Mouse (Mus musculus) CD4-positive, CD25-positive, alpha-beta regulatory T cell, adult 2 months (primary cell): ENCODE results near the gene Dao.

ENCODE experiments used
- DNase-seq: peaks from one replicate; pipeline ENCODE4 v3.0.0-alpha.2; 2012; ENCODE audit warnings: low read depth, low spot score

The Dao gene

DNA sequence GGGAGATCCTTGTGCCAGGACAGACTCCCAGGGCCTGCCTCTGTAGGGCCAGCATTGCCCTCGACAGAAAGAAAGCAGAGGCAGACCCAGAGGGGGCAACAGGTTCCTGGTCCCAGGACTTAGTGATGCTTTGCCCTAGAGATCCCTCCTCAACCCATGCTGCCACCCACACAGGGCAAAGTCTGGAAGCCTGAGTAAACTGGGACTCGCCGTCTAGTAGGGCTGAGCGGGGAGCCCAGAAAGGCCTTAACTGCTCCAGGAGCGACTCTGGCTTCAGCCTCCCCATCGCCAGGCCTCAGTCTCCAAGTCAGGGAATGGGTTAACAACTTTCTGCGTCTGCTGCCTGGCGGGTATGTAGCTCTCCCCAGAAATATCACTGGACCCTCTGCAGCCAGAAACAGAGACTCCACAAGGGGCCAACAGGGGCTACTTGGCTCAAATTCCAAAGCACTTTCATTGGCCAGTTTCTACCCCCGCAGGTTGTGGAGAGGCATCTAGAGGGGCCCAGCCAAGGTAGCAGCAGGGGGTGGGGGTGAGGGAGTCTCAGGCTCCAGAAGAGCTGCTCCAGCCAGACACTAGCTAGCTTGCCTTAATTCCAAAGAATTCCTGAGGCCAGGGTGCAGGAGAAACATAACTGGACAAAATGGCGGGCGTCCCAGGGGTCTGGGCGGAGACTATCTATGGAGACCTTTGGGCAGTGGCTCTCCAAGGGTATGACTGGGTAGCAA lies 23.9 kb downstream of the Dao start:
- no peak for DNase-seq

DNA sequence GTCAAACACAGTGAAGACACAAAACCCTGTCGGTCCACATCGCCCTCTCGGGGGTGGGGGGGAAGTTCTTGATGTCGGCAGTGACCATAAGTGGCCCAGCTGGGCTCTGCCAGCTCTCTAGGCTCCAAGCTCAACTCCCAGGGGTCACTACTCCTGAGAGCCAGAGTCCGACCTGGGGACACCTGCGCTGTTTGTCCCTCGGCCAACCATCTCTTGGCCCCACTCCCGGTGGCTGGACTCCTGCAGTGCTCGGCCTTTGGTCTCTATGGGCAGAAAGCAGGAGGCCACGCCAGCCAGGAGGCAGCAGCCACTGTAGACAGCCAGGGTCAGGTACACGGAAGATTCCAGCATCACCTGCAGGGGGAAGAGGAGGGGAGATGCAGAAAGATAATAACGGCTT lies 24.6 kb downstream of the Dao start:
- DNase-seq, result no peak

DNA sequence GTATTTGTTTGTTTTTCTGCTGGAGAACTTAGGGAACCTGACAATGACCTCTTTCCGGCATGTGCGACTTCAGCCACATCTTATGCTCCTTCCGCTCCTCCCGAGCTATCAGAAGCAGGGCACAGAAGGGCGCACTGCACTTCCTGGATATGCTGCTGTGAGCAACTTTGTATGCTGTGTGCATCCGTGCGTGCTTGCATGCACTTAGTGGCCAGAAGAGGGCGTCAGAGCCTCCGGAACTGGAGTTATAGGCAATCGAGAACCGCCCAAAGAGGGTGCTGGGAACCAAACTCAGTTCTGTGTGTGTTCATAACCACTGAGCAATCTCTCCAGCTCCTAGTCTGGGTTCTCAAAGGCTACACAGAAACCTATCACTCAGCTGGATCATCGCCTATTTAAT lies 27.1 kb downstream of the Dao start:
- DNase-seq, result no peak

DNA sequence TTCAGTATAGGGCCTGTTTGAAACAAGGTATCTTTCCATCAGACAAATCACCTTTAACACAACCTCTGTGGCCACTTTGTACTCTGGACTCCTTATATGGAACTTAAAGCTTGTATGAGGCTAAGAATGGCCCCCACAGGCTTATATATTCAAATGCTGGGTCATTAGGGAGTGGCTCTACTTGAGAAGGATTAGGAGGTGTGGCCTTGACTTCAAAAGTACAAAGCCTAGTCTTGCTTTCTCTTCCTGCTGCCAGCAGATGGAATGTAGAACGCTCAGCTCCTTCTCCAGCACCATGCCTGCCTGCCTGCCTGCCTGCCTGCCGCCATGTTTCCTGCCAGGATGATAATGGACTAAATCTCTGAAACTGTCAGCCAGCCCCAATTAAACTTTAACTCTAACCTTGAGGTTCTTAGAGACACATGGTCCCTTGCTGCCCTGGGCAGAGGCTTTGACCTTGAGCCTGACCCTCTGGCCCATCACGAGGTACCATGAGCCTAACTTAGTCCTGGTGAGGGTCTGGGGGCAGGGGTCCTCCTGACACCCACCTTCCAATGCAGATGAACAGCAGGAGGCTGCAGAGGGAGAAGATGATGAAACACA lies 28.8 kb downstream of the Dao start:
- DNase-seq, result no peak

DNA sequence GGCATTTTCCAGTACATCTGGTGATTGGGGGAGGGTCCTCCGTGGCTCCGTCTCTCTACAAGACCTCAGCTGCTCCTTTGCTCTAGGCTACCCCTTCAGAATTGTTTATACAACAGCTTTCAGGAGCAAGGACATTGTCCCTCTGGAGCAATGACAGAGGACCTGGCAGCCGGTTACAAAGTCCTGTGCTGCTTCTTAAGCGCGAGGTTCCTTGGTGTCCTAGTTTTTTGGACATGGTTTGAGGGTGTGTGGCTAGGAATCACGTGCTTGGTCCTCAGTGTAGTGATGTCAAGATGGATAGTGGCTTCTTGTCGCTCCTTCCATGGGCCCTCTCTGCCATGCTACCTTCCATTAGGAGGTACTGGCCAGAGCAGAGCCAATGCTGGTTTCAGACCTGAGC lies 30.9 kb downstream of the Dao start:
- DNase-seq, result no peak

DNA sequence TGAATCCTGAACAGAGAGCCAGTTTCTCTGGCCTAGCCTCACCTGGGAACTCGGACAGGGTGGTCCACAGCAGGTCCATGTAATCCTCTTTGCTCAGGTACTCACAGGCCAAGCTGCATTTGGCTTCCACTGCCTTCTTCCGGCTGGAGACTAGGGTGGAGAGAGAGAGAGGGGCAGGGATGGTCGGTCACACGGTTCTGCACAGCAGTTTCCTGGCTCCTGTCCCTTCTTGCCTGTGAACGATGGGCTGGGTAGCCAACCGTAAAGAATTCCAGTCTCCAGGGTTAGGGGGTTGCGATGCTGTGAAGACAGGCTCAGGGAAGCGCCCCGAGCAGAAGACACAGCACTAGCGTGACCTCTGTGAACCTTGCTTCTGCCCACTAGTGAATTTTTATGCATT lies 31.6 kb downstream of the Dao start:
- DNase-seq, result no peak

DNA sequence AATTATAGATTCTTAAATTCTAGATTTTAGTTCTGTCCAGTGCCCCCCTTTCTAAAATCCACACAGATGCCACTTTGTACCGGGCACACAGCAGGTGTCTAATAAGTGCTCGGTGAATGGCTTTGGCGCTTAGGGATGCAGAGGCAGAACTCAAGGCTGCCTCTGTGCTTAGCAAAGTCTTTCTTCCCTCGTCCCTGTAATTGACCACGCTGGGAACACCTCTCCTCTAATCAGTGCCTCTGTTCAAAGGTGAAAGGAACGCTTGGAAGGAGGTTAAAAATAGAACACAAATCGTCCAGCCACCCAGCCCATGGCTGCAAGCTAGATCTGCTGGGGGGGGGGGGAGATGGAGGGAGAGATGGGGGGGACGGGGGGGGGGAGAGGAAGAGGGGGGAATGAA lies 37.0 kb downstream of the Dao start:
- no peak for DNase-seq

DNA sequence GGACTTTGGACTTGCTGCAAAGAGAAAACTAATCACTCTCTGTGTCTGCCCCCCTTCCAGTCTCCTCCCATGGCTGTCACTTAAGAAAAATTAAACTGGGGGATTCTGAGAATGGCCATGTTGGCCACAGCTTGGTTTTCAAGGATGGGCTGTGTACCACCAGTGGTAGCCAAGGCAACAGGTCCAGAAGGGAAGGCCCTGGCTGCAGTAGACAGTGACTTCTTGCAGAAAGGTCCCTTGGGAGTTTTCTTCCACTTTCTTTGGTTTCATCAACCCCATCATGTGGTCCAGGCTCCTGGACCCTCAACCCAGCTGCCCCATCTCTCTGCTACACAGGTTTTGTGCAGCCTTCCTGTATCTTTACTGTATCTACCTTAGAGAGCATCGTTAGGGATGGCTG lies 37.4 kb downstream of the Dao start:
- DNase-seq, result no peak

DNA sequence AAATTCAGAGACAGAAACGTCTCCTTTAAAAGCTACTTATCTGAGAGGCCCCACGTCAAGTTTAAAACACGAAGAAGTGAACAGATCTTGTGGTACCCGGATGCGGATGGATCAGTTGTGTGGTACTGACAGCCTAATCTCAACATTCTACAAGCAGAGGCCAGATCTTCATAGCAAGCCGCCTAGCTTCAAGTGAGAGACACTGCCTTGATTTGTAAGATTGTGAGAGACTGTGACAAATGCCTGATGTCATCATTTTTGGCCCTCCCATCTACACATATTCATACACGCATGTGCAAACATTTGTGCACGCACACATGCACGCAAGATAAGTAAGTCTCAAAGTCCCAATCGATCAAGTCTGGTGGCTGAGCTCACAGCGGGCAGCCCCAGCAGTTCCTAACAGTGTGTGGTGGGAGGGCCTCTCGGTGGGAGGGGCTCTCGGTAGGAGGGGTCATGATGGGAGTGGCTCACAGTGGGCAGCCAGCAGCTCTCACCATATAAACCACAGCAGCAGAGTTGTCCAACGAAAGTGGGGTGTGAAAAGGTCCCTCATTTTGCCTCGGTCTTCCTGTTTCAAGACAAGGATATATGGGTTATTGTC lies 37.9 kb downstream of the Dao start:
- DNase-seq, result peak; percentile 59

DNA sequence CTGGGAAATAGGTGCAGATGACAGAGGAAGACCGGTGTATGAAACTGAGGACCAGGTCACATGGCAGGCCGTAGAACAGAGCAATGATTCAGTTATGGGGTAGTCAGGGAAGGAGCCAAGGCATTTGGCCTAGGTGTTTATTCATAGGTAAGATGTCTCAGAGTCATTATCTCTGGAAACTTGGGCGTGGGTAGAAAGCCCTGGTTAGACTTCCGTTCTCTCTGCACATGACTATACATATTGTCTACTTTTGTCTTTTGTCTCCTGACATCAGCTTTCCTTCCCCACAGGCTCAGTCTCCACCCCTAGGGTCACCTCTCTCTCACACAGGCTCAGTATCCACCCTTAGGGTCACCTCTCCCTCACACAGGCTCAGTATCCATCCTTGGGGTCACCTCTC lies 40.3 kb downstream of the Dao start:
- peak; percentile 23 for DNase-seq

DNA sequence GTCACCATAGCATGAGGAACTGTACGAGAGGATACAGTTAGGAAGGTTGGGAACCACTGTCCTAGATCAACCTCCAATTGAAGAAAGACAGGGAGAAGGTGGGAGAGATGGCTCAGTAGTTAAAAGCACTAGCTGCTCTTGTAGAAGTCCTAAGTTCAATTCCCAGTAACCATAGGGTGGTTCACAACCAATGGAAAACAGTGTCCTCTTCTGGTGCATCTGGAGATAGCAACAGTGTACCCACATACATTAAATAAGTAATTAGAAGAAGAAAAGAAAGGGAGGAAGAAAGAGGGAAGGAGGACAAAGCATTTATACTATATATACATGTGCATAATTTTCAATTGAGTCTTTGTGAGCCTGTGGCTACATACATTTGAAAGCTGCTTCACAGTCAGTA lies 41.6 kb downstream of the Dao start:
- DNase-seq, result peak; percentile 63

DNA sequence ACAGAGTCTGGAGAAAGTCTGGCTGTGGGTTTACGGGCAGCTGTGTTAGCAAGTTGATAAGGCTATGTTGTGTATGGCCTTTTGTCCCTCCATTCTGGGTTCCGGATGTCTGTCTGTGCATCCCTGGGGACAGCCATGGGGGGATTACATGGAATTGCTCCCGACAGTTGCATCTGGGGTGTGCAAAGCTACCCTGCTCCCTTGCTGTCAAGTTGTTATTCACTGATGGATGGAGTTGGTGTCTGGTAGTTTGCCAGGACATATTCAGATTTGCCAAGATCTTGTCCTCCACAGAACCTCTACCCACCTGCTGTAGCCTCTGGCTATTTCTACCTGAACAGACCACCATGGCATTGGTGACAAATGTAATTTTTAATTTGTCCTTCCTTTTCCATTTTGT lies 42.6 kb downstream of the Dao start:
- DNase-seq, result no peak

DNA sequence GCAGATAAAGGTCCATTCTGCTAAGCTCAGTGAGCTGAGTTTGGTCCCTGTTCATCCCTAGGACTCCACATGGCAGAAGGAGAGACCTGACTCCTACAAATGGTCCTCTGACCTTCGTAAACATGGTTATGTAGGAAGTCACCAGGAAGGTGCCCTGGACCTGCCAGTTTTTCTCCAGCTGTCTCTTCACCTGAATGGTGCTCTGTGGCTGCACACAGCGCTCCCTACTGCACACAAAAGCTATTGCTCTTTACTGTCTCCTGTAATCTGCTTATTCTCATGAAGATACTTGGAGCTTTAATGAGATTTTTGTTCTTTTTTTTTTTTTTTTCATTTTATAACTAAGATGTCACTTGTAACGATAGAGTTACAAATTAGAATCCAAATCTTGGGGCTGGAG lies 43.1 kb downstream of the Dao start:
- peak; percentile 41 for DNase-seq

DNA sequence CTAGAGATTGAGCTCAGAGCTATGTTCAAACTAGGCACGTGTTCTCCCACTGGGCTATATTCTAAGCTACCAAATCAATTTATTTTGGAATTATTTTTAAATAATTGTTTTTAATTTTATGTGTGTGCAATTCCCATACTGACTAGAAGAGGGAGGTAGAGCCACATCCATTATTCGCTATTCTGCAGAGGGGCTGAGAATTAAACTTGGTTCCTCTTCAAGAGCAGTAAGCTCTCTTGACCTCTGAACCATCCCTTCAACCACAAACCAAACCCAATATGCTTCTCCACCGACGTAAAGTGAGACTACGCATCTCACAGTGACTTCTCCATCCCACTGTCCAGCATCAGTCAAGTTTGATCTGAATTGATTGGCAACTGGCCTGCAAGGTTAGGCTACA lies 43.7 kb downstream of the Dao start:
- no peak for DNase-seq

DNA sequence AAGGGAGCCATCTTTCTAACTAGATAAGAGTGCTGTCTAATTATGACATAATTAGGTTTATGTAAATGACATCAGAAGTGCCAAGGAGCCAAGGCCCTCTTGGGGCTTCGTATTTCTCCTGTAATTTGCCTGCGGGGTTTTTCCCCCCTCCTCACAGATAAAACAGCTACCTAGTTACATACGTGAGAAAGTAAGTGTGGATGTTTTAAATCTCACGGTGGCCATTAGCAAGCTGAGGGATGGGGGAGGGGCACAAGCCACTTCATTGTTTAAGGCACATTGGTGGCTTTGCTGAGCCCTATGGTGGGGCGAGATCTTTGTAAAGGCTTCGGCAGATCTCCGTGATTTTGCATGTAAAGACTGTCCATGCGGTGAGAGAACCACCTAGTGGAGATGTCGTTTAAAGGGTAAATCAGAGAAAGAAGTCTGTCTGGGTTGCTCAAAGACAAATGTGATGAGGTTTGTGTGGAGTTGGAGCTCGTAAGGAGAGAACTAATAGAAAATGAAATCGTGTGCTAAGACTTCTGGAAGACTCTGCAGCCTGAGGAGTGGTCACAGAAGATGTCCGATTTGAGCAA lies 45.3 kb downstream of the Dao start:
- DNase-seq, result no peak

DNA sequence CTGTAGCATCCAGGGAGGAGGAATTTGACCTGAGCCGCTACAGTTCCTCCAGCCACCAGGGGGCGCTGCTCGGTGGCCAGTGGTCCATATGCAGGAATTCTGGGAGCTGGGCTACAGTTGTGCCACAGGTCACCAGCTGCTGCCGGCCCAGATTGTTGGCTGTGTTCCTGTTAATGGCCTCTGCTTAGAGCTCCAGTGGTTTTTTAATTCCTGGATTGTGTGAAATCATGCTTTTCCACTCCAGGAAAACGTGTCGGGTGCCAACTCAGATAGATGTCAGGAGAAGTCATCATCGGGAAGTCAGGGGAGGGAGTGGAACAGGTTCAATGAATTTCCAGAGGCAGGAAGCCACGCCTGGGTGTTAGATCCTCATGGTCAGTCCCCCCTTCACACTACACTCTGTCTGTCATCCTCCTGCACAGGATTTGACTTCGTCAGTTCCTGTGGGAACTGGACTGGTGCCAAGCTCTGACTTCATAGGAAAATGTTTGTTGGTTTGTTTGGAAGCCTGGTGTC lies 48.8 kb downstream of the Dao start:
- DNase-seq, result peak; percentile 71

DNA sequence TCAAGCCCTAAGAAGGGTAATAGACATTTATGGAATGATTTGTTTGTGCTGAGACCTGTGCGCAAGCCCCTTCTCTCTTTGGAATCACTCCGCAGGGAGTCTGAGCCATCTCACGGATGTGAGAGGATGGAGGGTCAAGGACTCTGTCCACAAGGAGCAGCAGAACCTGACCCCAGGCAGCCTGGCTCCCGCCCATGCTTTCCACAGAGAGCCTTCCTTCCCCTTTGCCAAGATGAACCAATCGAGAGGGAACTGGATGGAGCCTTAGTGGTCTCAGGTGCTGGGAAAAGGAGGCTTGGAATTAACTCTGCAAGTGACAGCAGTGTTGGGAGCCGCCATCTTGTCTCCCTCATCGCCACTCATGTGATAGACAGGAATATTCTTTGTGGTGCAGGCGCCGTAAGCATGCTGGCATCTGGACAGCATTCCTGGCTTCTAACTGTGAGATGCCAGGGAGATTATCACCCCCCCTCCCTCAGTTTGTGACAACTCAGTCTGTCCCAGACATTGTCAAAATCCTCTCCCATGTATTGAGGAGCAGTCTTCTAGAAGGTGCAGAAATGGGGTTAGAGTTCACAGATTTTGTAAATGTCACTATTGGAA lies 53.7 kb downstream of the Dao start:
- no peak for DNase-seq

DNA sequence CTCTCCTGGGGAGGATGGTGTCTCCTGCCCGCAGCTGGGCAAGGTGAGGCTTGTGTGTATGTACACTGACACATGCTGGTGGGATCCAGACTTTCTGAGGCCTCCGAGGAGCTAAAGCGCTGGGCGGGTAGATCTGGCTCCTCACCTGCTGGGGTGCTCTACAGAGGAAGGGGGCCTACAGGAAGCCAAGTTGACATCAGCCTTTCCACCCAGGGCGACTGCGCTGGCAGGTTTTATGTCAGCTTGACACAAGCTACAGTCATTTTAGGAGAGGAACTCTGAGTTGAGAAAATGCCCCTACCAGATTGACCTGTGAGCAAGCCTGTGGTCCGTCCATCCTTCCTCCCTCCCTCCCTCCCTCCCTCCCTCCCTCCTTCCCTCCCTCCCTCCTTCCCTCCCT lies 58.2 kb downstream of the Dao start:
- peak; percentile 41 for DNase-seq

DNA sequence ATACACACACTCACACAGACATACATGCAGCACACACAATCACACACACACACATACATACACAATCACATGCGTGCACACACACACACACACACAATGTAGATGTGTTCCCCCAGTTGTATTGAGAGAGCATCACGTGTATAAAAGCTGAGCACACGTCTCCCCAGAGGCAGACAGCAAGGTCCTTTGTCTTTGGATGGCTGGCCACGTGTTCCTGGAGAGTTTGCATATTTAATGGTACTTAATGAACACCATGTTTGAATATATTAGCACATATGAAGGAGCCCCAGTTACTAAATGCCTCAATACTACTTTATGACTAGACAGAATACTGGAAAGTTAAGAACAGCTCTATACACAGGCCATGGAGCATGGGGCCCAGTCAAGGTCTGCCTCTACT lies 60.5 kb downstream of the Dao start:
- no peak for DNase-seq

DNA sequence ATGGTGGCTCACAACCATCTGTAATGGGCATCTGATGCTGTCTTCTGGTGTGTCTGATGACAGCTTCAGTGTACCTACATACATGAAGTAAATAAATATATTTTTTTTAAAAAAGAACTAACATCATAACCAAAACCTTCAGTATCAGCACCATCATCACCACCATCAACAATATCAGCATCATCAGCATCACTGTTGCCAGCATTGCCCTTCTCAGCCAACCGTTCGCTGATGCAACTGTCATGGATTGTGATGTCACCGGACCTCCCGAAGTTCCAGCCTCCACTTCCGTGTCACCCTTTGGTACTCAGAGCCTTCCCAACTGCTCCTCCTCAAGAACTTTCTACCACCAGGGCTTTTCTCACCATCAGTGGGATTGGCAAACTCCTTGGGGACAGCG lies 61.7 kb downstream of the Dao start, which contains the start of gene Usp30:
Gene Usp30, plus strand, starts transcription at position 301 of the 400 bp plus-strand sequence.
- no peak for DNase-seq

DNA sequence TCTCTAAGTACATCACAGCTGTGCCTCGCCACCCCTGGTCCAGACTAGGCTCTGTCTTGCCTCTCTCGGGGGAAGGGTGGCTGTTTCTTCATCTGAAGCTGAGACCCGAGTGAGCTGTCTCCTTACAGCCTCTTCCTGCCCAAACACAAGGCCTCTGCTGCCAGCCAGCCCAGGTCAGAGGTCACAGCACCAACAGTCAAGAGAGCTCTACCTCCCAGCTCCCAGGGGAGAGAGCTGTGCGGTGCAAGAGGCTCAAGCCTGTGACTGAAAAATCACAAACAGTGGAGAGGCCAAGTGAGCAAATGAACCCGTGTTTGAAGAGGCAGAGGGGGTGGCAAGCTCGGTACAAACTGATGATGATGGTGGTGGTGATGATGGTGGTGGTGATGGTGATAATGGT lies 63.1 kb downstream of the Dao start:
- DNase-seq, result no peak

DNA sequence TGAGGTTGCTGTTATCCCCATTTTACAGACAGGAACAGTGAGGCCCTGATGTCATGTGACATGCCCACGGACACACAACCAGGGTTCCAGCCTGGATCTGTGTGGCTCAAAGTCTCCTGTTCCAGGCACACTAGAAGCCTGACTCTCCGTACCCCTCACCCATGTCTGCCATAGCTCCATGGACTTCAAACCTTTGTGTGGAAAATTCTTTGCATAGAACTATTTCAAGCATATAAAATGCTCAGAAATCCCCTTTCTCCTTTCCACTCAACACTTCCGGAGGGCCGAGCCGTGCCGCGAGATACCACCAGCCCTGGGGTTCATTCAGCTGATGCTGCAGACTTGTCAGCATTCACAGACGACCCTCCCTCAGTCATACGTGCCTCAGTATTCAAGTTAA lies 64.0 kb downstream of the Dao start:
- DNase-seq, result no peak
